Mouse (Mus musculus): ENCODE data around the gene Cdh26.

DNA sequence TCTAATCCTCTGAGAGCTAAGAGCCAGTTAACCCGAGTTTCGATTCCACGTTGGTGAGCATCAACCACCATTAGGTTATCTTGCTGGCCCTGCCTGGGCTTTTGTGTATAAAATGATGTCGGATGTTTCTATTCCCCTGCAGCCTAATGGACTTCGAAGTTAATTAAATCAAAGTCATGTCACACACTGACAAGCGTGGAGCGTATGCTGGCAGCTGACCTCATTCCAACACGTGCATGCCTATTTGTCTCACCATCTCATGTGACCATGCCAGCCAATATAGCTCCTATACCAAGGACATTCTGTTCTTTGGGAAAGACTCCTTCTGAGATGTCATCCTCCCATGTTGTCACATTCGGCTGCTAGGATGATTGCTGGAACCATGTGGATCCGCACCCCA, 43.6 kb downstream of the Cdh26 start:
- TF ChIP-seq POLR2A (IDR thresholded peaks at IDR 0.05; ENCODE audit: insufficient read length, low read depth) (no peak), USF1 (IDR thresholded peaks at IDR 0.05; ENCODE audit: low read depth) (no peak), REST (IDR thresholded peaks at IDR 0.05; ENCODE audit: insufficient read depth, insufficient read length) (no peak), MYOG (IDR thresholded peaks at IDR 0.05; ENCODE audit: control insufficient read depth in 1 of 3, insufficient read depth in 1 of 3, insufficient read length in 2 of 3, low read depth in 2 of 3) (no peak), CEBPB (IDR thresholded peaks at IDR 0.05; ENCODE audit: insufficient read depth, poor library complexity, severe bottlenecking) (no peak), TCF3 (IDR thresholded peaks at IDR 0.05; ENCODE audit: insufficient read length, low read depth) (no peak), POLR2AphosphoS2 (IDR thresholded peaks at IDR 0.05; ENCODE audit: insufficient read length, low read depth) (no peak), E2F4 (IDR thresholded peaks at IDR 0.05; ENCODE audit: insufficient read depth) (no peak)

All from myocyte (in vitro differentiated cells).